Comparison of ENCODE assay signal across 13 mouse cellular contexts in genomic region chr4:97690384-97690766, GRCm38 (mm10).
DNase-seq lines count a peak whose midpoint lies in the region; ATAC-seq and TF ChIP-seq lines count a peak whose summit lies in the region.
"Had no signal": no experiment of that assay in that cellular context is flagged by ENCODE, and none has a peak within 500 bp of the region (broad histone marks: within the 10 kb centered on the region; RNA-seq: fewer than 3 reads in every experiment).

No protein-coding gene starts in this region.

- no peak overlapping the region for H3K4me2 ChIP-seq in forebrain, embryonic 15.5 days (replicated peaks)
- H3K4me2 ChIP-seq in hindbrain, postnatal 0 days (ENCODE audit: low read depth, low read length) = no peak overlapping the region
- H3K4me2 ChIP-seq in intestine, embryonic 15.5 days (replicated peaks) = no peak overlapping the region
- no peak overlapping the region for H3K4me2 ChIP-seq in lung, embryonic 16.5 days (ENCODE audit: low read depth, low read length)
- H3K4me2 ChIP-seq: embryonic facial prominence, embryonic 12.5 days; liver, embryonic 13.5 days; midbrain, embryonic 12.5 days had no signal

- no peaks in the 10 kb centered on the region for H3K27me3 ChIP-seq in forebrain, embryonic 10.5 days (ENCODE audit: poor library complexity, severe bottlenecking)
- H3K27me3 ChIP-seq in forebrain, embryonic 15.5 days = no peaks in the 10 kb centered on the region
- no peaks in the 10 kb centered on the region for H3K27me3 ChIP-seq in hindbrain, embryonic 10.5 days (ENCODE audit: insufficient read depth, poor library complexity, severe bottlenecking)
- H3K27me3 ChIP-seq in hindbrain, postnatal 0 days (ENCODE audit: insufficient read depth, low read length) = no peaks in the 10 kb centered on the region
- no peaks in the 10 kb centered on the region for H3K27me3 ChIP-seq in intestine, embryonic 15.5 days (replicated peaks)
- no peaks in the 10 kb centered on the region for H3K27me3 ChIP-seq in lung, embryonic 16.5 days (ENCODE audit: control insufficient read depth, insufficient read depth, low read depth, low read length)
- H3K27me3 ChIP-seq: embryonic facial prominence, embryonic 12.5 days; liver, embryonic 13.5 days had no signal

- 0 out of 2 replicates have a peak overlapping the region, but pooled peaks have one; percentile 44 for H3K27ac ChIP-seq in forebrain, embryonic 10.5 days
- no peak overlapping the region for H3K27ac ChIP-seq in forebrain, embryonic 15.5 days (replicated peaks)
- peak overlapping the region; percentile 3 for H3K27ac ChIP-seq in hindbrain, embryonic 10.5 days
- no peak overlapping the region for H3K27ac ChIP-seq in hindbrain, postnatal 0 days
- H3K27ac ChIP-seq in intestine, embryonic 15.5 days = no peak overlapping the region
- H3K27ac ChIP-seq in lung, embryonic 16.5 days (ENCODE audit: low read length) = peak overlapping the region; percentile 34
- H3K27ac ChIP-seq: embryonic facial prominence, embryonic 12.5 days; liver, embryonic 13.5 days; midbrain, embryonic 12.5 days had no signal

- no peak for DNase-seq in forebrain, embryonic 10.5 days (ENCODE audit: extremely low spot score, low spot score)
- DNase-seq in hindbrain, embryonic 10.5 days (ENCODE audit: low spot score) = no peak
- no peak for DNase-seq in hindbrain, postnatal 0 days (ENCODE audit: low spot score)
- no peak for DNase-seq in gastrocnemius, postnatal 10 days
- no peak for DNase-seq in urinary bladder, adult 18-20 months (ENCODE audit: low spot score in 2 of 2)
- DNase-seq: cerebellum, postnatal 36 days; liver, embryonic 13.5 days; thymus, adult 2 months had no signal

- no peak for TF ChIP-seq CTCF in hindbrain, postnatal 0 days (IDR thresholded peaks at IDR 0.05; ENCODE audit: low read depth)

- H3K9me3 ChIP-seq in forebrain, embryonic 10.5 days = no peaks in the 10 kb centered on the region
- no peaks in the 10 kb centered on the region for H3K9me3 ChIP-seq in forebrain, embryonic 15.5 days
- H3K9me3 ChIP-seq in hindbrain, embryonic 10.5 days = no peaks in the 10 kb centered on the region
- no peaks in the 10 kb centered on the region for H3K9me3 ChIP-seq in hindbrain, postnatal 0 days (ENCODE audit: low read length)
- no peaks in the 10 kb centered on the region for H3K9me3 ChIP-seq in intestine, embryonic 15.5 days
- no peaks in the 10 kb centered on the region for H3K9me3 ChIP-seq in lung, embryonic 16.5 days (ENCODE audit: control insufficient read depth, low read length)
- H3K9me3 ChIP-seq: embryonic facial prominence, embryonic 12.5 days; liver, embryonic 13.5 days; midbrain, embryonic 12.5 days had no signal

- 84% methylated on average over 7 of the region's 7 CpGs for WGBS in forebrain, embryonic 10.5 days
- WGBS in forebrain, embryonic 15.5 days = 77% methylated on average over 7 of the region's 7 CpGs
- WGBS in hindbrain, embryonic 10.5 days = 83% methylated on average over 7 of the region's 7 CpGs
- 61% methylated on average over 7 of the region's 7 CpGs for WGBS in hindbrain, postnatal 0 days
- WGBS in intestine, embryonic 15.5 days = 69% methylated on average over 7 of the region's 7 CpGs
- 46% methylated on average over 7 of the region's 7 CpGs for WGBS in lung, embryonic 16.5 days

- no peak overlapping the region for H3K4me3 ChIP-seq in forebrain, embryonic 10.5 days
- no peak overlapping the region for H3K4me3 ChIP-seq in forebrain, embryonic 15.5 days
- H3K4me3 ChIP-seq in hindbrain, embryonic 10.5 days = no peak overlapping the region
- H3K4me3 ChIP-seq in hindbrain, postnatal 0 days (ENCODE audit: low read length) = no peak overlapping the region
- H3K4me3 ChIP-seq in intestine, embryonic 15.5 days (replicated peaks) = no peak overlapping the region
- no peak overlapping the region for H3K4me3 ChIP-seq in lung, embryonic 16.5 days (ENCODE audit: low read length)
- H3K4me3 ChIP-seq: embryonic facial prominence, embryonic 12.5 days; liver, embryonic 13.5 days; midbrain, embryonic 12.5 days had no signal

- peaks cover 6% of the 10 kb centered on the region for H3K4me1 ChIP-seq in forebrain, embryonic 10.5 days
- no peaks in the 10 kb centered on the region for H3K4me1 ChIP-seq in forebrain, embryonic 15.5 days
- peaks cover 27% of the 10 kb centered on the region for H3K4me1 ChIP-seq in hindbrain, embryonic 10.5 days (replicated peaks)
- peaks cover 3% of the 10 kb centered on the region; the same call in 1 of the 2 replicates for H3K4me1 ChIP-seq in hindbrain, postnatal 0 days (ENCODE audit: insufficient read depth, low read length)
- 0 out of 2 replicates have a peak, but pooled peaks cover 13% of the 10 kb centered on the region for H3K4me1 ChIP-seq in intestine, embryonic 15.5 days (replicated peaks)
- H3K4me1 ChIP-seq in lung, embryonic 16.5 days (replicated peaks; ENCODE audit: control insufficient read depth, insufficient read depth, low read length) = peaks cover 7% of the 10 kb centered on the region; the same call in 1 of the 2 replicates
- H3K4me1 ChIP-seq: midbrain, embryonic 12.5 days had no signal

- H3K9ac ChIP-seq in forebrain, embryonic 15.5 days (replicated peaks) = no peak overlapping the region
- no peak overlapping the region for H3K9ac ChIP-seq in hindbrain, postnatal 0 days (replicated peaks; ENCODE audit: low read length)
- H3K9ac ChIP-seq in intestine, embryonic 15.5 days = no peak overlapping the region
- H3K9ac ChIP-seq in lung, embryonic 16.5 days (ENCODE audit: low read length) = no peak overlapping the region
- H3K9ac ChIP-seq: embryonic facial prominence, embryonic 12.5 days; liver, embryonic 13.5 days; midbrain, embryonic 12.5 days had no signal

- ATAC-seq in forebrain, embryonic 15.5 days (replicated peaks) = no peak
- no peak for ATAC-seq in hindbrain, postnatal 0 days
- peak; percentile 47 for ATAC-seq in intestine, embryonic 15.5 days
- peak; percentile 78 for ATAC-seq in lung, embryonic 16.5 days (ENCODE audit: low read depth)

- no peaks in the 10 kb centered on the region for H3K36me3 ChIP-seq in forebrain, embryonic 10.5 days (replicated peaks)
- H3K36me3 ChIP-seq in forebrain, embryonic 15.5 days = no peaks in the 10 kb centered on the region
- H3K36me3 ChIP-seq in hindbrain, embryonic 10.5 days = no peaks in the 10 kb centered on the region
- H3K36me3 ChIP-seq in hindbrain, postnatal 0 days (ENCODE audit: insufficient read depth, low read length) = no peaks in the 10 kb centered on the region
- no peaks in the 10 kb centered on the region for H3K36me3 ChIP-seq in intestine, embryonic 15.5 days
- H3K36me3 ChIP-seq in lung, embryonic 16.5 days (ENCODE audit: control insufficient read depth, insufficient read depth, low read length) = no peaks in the 10 kb centered on the region
- H3K36me3 ChIP-seq: embryonic facial prominence, embryonic 12.5 days; liver, embryonic 13.5 days; midbrain, embryonic 12.5 days had no signal

Comparison
In these comparisons a context has a peak if more than half of its experiments do, and no peak if none do; other contexts are left out.
1. H3K27ac ChIP-seq: peak in forebrain, embryonic 10.5 days (single experiment), hindbrain, embryonic 10.5 days (single experiment) and lung, embryonic 16.5 days (single experiment); none in forebrain, embryonic 15.5 days (single experiment), hindbrain, postnatal 0 days (single experiment) and intestine, embryonic 15.5 days (single experiment).
2. ATAC-seq: peak in intestine, embryonic 15.5 days (single experiment) and lung, embryonic 16.5 days (single experiment); none in forebrain, embryonic 15.5 days (single experiment) and hindbrain, postnatal 0 days (single experiment).